Mouse (Mus musculus) forebrain, embryonic 13.5 days (tissue): ENCODE measurements at regions not wholly inside any gene's neighbourhood (a gene's known extent, or its start where the extent isn't known, plus 50 kb on each side); places are given as distances from the start of the nearest gene placed in this dataset.
A peak's percentile ranks its signal among the peaks of the same experiment; 100 is the strongest.
"Not testable (repeated sequence)": the region's sequence is repeated elsewhere in the genome, so short reads cannot be mapped to it uniquely, and the experiment has no call there.

Experiments
- ATAC-seq: fragments of 200-750 bp; cut with Nextera tagmentation; 2 replicates; pipeline ENCODE4 v1.8.0; 2017
- H3K27ac ChIP-seq: fragments of 300-500 bp; sonication (generic); 2 replicates; pipeline ENCODE4 v1.5.1; 2015; ENCODE audit warnings: inconsistent platforms, mild to moderate bottlenecking, moderate library complexity
- H3K27me3 ChIP-seq: fragments of 300-500 bp; sonication (generic); 2 replicates; pipeline ENCODE4 v1.6.1; 2015; ENCODE audit warnings: mild to moderate bottlenecking, inconsistent platforms
- H3K36me3 ChIP-seq: fragments of 300-500 bp; sonication (generic); 2 replicates; pipeline ENCODE4 v1.6.1; 2015; ENCODE audit warnings: mild to moderate bottlenecking, inconsistent platforms; ENCODE audit not compliant: poor library complexity, severe bottlenecking
- H3K4me1 ChIP-seq: fragments of 300-500 bp; sonication (generic); 2 replicates; pipeline ENCODE4 v1.6.1; 2015; ENCODE audit warnings: inconsistent platforms
- H3K4me2 ChIP-seq: fragments of 300-500 bp; sonication (generic); 2 replicates; pipeline ENCODE4 v1.6.1; 2015; ENCODE audit warnings: inconsistent platforms, mild to moderate bottlenecking, moderate library complexity
- H3K4me3 ChIP-seq: fragments of 300-500 bp; sonication (generic); 2 replicates; pipeline ENCODE4 v1.5.1; 2015; ENCODE audit warnings: mild to moderate bottlenecking, inconsistent platforms
- H3K9ac ChIP-seq: fragments of 300-500 bp; sonication (generic); 2 replicates; pipeline ENCODE4 v1.6.1; 2015; ENCODE audit warnings: mild to moderate bottlenecking, inconsistent platforms
- H3K9me3 ChIP-seq: fragments of 300-500 bp; sonication (generic); replicated peaks from 2 replicates; pipeline ENCODE4 v1.6.1; 2016; ENCODE audit warnings: inconsistent platforms
- WGBS: fragments of 180-500 bp; shearing (Covaris S2); methylation state at CpG from one replicate; pipeline ENCODE4 v1.1.7; 2015; 5-methylcytosine and 5-hydroxymethylcytosine counted together

DNA sequence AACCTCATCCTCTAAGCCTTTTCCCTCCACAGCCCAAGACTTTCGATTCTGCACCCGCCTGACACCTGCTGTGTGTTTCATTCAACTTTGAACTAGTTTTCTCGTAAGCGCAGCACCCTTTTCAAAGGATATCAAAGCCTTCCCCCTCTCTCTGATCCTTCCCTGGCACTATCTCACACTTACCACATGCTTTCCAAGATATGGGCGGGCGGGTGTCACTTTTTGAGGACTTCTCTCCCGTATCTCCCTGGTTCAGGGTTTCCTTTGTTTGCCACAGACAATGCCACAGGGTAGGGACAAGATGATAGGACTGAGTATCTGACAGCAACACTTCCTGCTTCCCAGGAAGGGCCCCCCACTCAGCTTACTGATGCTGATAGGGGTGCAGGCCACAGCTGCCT lies 76.8 kb upstream of the Mdm1 start:
- Histone ChIP-seq H3K4me2 (no peak overlapping the region), H3K36me3 (no peaks in the 10 kb centered on the region), H3K9me3 (no peaks in the 10 kb centered on the region; the same call in 1 of the 2 replicates), H3K27ac (no peak overlapping the region), H3K4me3 (no peak overlapping the region), H3K27me3 (0 out of 2 replicates have a peak, but pooled peaks cover 5% of the 10 kb centered on the region), H3K9ac (no peak overlapping the region), H3K4me1 (no peaks in the 10 kb centered on the region)
- ATAC-seq: no peak
- 60% methylated on average over 7 of the region's 7 CpGs for WGBS

DNA sequence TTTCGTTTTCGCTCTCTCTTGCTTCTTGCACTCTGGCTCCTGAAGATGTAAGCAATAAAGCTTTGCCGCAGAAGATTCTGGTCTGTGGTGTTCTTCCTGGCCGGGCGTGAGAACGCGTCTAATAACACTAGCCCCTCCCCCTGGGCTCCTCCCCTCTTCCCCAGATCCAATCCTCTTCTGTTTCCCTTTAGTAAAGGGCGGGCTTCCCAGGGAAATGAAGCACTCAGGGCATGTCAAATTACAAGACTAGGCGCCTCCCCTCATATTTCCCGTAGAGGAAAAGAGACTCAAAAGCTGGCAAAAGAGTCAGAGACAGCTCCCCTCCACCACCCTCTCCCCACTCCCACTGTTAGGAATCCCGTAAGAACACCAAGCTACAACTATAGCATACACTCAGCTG lies 65.3 kb upstream of the Mdm1 start:
- ATAC-seq: not testable (repeated sequence)

DNA sequence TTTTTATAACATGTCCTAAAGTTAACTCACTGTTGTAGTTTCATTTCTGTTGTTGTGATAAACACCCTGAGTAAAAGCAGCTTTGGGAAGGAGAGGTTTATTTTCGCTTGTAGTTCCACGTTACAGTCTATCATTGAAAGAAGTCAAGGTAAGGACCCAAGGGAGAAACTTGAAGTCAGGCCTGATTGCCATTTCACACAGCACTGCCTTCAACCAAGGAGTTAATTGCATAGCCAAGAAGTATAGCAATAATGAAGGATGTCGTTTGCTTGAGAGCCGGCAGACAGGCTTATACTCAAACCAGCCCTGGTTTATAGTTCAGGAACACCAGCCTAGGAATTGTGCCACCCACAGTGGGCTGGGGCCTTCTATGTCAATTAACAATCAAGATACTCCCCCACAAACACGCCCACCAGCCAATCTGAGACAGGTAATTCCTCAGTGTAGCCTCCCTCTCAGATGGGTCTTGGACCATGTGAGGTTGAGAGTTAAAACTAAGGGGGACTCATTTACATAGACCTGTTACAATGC lies 59.9 kb upstream of the Mdm1 start:
- no peak for ATAC-seq
- 85% methylated on average over 5 of the region's 5 CpGs for WGBS
- H3K9ac ChIP-seq: no peak overlapping the region
- no peak overlapping the region for H3K4me2 ChIP-seq
- H3K36me3 ChIP-seq: no peaks in the 10 kb centered on the region
- H3K9me3 ChIP-seq: no peaks in the 10 kb centered on the region; the same call in 1 of the 2 replicates
- H3K4me1 ChIP-seq: no peaks in the 10 kb centered on the region
- H3K4me3 ChIP-seq: no peak overlapping the region
- H3K27ac ChIP-seq: no peak overlapping the region
- H3K27me3 ChIP-seq: no peaks in the 10 kb centered on the region

More for the DNA sequence above, 65.3 kb upstream of the Mdm1 start:
- H3K4me2 ChIP-seq, H3K4me3 ChIP-seq, H3K9ac ChIP-seq, H3K27ac ChIP-seq, H3K9me3 ChIP-seq, H3K27me3 ChIP-seq, H3K4me1 ChIP-seq, H3K36me3 ChIP-seq: not testable (repeated sequence)
- WGBS: 99% methylated on average over 9 of the region's 11 CpGs

DNA sequence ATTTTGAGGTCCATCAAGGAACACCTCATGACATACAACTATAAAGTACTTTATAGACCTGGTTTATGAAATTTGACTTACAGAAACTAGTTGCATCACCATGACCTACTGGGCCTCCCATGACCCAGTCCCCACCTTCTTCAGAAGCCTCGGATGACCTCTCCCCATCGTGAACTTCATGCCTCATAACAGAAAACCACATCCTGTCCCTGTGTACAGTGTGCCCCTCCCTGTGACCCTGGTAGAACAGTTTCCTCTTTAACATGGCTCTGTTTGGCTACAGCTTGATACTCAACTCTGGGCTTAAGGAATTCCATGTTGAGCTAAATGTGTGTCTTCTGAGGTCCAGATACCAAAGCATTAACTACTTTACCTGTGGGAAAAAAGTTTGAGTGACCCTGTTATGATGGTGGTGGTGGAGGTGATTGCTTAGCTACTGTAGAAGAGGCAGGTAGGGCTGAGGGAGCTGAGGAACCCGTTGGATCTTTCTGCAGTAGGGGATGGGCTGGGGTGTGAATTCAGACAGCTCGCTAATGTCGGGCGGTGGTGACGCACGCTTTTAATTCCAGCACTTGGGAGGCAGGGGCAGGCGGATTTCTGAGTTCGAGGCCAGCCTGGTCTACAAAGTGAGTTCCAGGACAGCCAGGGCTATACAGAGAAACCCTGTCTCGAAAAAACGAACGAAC lies 58.4 kb upstream of the Mdm1 start:
- WGBS: 96% methylated on average over 13 of the region's 13 CpGs

DNA sequence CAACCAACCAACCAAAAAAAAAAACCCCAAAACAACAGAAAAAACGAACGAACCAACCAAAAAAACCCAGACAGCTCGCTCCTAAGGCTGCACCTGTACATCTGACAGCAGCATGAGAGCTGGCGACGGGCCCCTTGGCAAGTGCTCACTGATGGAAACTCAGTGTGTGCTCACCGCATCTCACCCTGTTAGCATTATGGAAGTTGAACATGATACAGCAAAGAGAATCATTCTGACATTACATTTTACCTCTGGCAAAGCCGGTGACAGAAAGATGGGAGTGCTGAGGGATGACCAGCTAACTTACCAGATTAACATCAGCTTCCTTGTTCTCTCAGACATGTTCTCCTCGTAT lies 57.9 kb upstream of the Mdm1 start:
- H3K36me3 ChIP-seq: no peaks in the 10 kb centered on the region
- H3K27ac ChIP-seq: no peak overlapping the region
- H3K27me3 ChIP-seq: no peaks in the 10 kb centered on the region
- H3K4me3 ChIP-seq: no peak overlapping the region
- no peak for ATAC-seq
- no peak overlapping the region for H3K4me2 ChIP-seq
- H3K4me1 ChIP-seq: peaks cover 8% of the 10 kb centered on the region
- 88% methylated on average over 8 of the region's 8 CpGs for WGBS
- no peak overlapping the region for H3K9ac ChIP-seq
- no peaks in the 10 kb centered on the region for H3K9me3 ChIP-seq

More for the DNA sequence above, 58.4 kb upstream of the Mdm1 start:
- H3K27ac ChIP-seq: no peak overlapping the region
- no peak overlapping the region for H3K9ac ChIP-seq
- ATAC-seq: no peak
- H3K4me1 ChIP-seq: peaks cover 8% of the 10 kb centered on the region
- H3K27me3 ChIP-seq: no peaks in the 10 kb centered on the region
- no peak overlapping the region for H3K4me2 ChIP-seq
- no peak overlapping the region for H3K4me3 ChIP-seq
- no peaks in the 10 kb centered on the region; the same call in 1 of the 2 replicates for H3K9me3 ChIP-seq
- H3K36me3 ChIP-seq: no peaks in the 10 kb centered on the region

DNA sequence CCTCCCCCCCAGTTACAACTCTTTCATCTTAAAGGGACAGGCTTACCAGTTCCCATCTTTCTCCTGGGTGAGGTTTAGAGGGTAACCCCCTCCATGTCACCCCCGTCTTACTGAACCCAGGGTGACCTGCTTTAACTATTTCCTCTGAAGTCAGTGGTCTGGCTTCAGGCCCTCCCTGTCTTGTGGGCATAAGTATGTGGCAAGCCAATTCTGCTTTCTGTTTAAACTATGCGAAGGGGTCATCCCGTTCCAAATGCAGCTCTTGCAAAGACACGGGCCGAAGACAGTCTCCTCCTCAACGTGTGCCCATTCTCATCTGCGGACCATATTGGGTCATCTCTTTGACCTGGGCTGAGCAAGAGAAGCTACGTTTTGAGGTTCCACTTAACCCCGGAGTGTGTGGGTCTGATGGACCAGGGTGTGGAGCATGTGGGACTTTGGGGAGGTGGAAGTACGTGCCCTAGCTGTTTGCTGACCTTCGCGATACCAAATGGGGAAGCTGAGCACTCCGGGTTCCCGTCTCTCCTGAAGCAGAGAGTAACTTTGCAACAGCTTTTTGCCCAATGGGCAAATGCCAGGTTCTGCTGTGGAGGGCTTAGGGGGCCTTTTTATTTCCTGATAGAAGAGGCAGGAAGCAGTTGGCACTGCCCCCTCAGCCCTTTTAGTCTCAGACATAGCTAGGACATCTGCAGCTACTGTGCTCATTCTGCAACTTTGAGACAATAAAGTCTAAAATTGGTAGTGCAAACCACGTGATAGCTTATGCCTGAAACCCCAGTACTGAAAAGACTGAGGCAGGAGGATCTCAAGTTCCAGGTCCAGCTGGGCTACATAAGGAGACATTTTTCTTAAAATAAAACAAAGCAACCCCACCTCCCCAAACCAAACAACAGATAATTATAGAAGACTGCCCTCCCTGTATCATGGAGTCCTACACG lies 56.3 kb upstream of the Mdm1 start:
- no peak for ATAC-seq
- no peak overlapping the region for H3K4me2 ChIP-seq
- no peak overlapping the region for H3K27ac ChIP-seq
- 94% methylated on average over 16 of the region's 16 CpGs for WGBS
- H3K4me3 ChIP-seq: no peak overlapping the region
- H3K9me3 ChIP-seq: no peaks in the 10 kb centered on the region
- H3K4me1 ChIP-seq: peaks cover 8% of the 10 kb centered on the region
- H3K36me3 ChIP-seq: no peaks in the 10 kb centered on the region
- H3K27me3 ChIP-seq: no peaks in the 10 kb centered on the region
- H3K9ac ChIP-seq: no peak overlapping the region

DNA sequence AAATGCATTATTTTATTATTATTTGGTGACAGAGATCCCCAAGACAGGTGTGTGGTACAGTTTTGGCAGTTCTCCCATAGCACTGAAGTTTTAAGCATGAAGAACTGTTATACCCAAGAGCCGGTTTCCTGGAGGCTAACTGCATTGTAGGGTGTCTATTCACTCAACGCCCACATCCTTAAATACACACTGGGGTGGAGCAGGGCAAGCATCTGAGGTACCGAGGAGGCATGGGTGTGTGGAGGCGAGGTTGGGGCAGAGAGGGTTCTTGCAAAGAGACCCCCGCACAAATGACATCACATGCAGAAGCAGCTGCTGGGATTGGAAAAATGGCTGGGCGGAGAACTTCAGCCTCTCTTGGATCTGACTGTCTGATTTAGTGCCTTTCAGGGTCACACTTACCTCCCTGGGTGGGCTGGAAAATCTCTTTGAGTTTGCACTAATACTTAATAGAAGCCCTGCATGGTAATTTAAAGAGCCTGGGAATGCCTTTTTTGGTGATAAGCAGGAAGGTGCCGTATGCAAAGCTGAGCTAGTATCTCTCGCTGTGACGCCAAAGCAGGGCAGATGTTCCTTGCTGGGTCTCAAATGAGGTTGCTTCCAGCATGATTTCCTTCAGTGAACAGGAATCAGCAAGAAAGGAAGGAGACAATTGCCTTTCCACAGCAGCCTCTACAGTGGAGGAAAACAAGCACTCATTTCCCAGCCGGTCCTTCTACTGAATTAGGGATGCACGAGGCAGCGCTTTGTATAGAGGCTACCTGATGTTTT lies 53.9 kb upstream of the Mdm1 start:
- Histone ChIP-seq H3K4me3 (no peak overlapping the region), H3K27me3 (no peaks in the 10 kb centered on the region), H3K27ac (0 out of 2 replicates have a peak overlapping the region, but pooled peaks have one; percentile 2), H3K36me3 (no peaks in the 10 kb centered on the region), H3K9ac (peak overlapping the region; percentile 22; the same call in 1 of the 2 replicates), H3K4me2 (peak overlapping the region; percentile 23), H3K4me1 (peaks cover 8% of the 10 kb centered on the region), H3K9me3 (no peaks in the 10 kb centered on the region)
- peak; percentile 21; the same call in 1 of the 2 replicates for ATAC-seq
- 16% methylated on average over 12 of the region's 12 CpGs for WGBS

DNA sequence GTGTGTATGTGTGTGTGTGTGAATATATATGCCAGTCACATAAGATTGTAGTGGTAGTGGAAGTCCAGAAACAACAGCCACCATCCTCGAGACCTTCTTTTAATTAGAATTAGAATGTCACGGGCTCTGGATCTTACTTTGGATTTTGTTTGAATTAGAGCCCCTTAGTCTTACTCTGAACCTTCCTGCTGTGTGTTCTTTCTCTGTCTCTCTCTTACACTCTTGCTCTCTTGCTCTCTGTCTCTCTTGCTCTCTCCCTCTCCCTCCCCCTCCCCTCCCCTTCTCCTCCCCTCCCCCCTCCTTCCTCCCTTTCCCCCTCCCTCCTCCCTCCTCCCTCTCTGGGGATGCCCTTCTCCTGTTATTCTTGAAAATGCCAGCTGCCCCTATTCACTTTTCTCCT lies 53.1 kb upstream of the Mdm1 start:
- Histone ChIP-seq H3K4me1 (peaks cover 8% of the 10 kb centered on the region), H3K36me3 (no peaks in the 10 kb centered on the region), H3K9ac (no peak overlapping the region), H3K27me3 (no peaks in the 10 kb centered on the region), H3K4me2 (peak overlapping the region; percentile 23; the same call in 1 of the 2 replicates), H3K27ac (no peak overlapping the region), H3K9me3 (no peaks in the 10 kb centered on the region), H3K4me3 (no peak overlapping the region)
- 7% methylated on average over 2 of the region's 2 CpGs for WGBS
- no peak for ATAC-seq

DNA sequence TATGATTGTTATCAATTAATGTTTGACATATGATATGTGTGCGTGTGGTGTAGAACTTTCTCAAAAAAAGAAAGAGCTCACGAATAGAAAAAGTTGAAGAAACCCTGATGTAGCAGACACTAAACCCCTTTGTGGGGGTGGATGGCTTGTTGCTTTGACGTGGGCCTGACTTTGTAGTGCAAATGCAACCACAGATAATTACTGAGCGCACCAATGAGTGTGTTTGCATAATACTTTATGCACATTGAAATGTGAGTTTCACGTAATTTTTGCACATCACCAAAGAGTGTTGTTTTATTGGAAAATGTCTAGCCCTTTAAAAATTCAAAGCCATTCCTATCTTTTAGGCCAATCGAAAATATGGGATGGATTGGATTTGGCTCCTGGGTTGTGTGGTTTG lies 51.7 kb upstream of the Mdm1 start:
- no peak overlapping the region for H3K9ac ChIP-seq
- 80% methylated on average over 6 of the region's 6 CpGs for WGBS
- H3K4me1 ChIP-seq: peaks cover 8% of the 10 kb centered on the region
- no peaks in the 10 kb centered on the region for H3K36me3 ChIP-seq
- no peak overlapping the region for H3K4me2 ChIP-seq
- no peak for ATAC-seq
- H3K27ac ChIP-seq: no peak overlapping the region
- no peaks in the 10 kb centered on the region for H3K9me3 ChIP-seq
- no peaks in the 10 kb centered on the region for H3K27me3 ChIP-seq
- no peak overlapping the region for H3K4me3 ChIP-seq

DNA sequence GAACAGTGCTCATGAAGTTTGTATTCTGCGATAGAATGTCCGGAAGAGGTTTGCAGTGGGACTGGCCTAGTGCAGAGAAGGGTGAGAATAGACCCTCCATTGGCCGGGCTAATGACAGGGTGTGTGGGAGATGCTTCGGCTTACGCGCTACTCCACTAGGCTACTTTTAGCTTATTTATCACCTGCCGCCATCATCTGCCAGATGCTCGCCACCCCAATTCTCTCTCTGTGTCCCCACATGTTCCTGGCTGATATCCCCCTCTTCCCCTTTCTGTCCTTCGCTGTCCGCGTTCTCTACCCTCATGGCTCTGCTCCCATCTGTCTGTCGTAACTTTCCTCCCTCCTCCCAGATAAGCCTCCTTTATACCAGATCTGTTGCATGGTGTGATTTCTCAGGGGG lies 50.1 kb upstream of the Mdm1 start:
- ATAC-seq: no peak
- H3K4me2 ChIP-seq: no peak overlapping the region
- H3K27ac ChIP-seq: no peak overlapping the region
- no peak overlapping the region for H3K4me3 ChIP-seq
- no peaks in the 10 kb centered on the region for H3K36me3 ChIP-seq
- WGBS: 95% methylated on average over 12 of the region's 12 CpGs
- no peaks in the 10 kb centered on the region for H3K27me3 ChIP-seq
- no peaks in the 10 kb centered on the region for H3K9me3 ChIP-seq
- peaks cover 8% of the 10 kb centered on the region for H3K4me1 ChIP-seq
- H3K9ac ChIP-seq: no peak overlapping the region
